Mouse (Mus musculus) embryonic facial prominence, embryonic 15.5 days (tissue): ENCODE data around the gene Fblim1. TPM values are rescaled to one million over a fixed set of nuclear protein-coding genes. Genes with fewer than 3 reads are reported as not detected.

Experiments
- ATAC-seq: fragments of 200-750 bp; cut with Nextera tagmentation; 2 replicates; pipeline ENCODE4 v1.8.0; 2017; ENCODE audit warnings: low read depth, moderate TSS enrichment; ENCODE audit not compliant: insufficient number of reproducible peaks, low FRiP score, low TSS enrichment
- H3K27ac ChIP-seq: fragments of 300-500 bp; sonication (generic); replicated peaks from 2 replicates; pipeline ENCODE4 v1.5.1; 2015; ENCODE audit warnings: mild to moderate bottlenecking, inconsistent platforms
- H3K27me3 ChIP-seq: fragments of 300-500 bp; sonication (generic); 2 replicates; pipeline ENCODE4 v1.6.1; 2015; ENCODE audit warnings: inconsistent platforms
- H3K36me3 ChIP-seq: fragments of 300-500 bp; sonication (generic); 2 replicates; pipeline ENCODE4 v1.6.1; 2015; ENCODE audit warnings: mild to moderate bottlenecking, inconsistent platforms
- H3K4me1 ChIP-seq: fragments of 300-500 bp; sonication (generic); 2 replicates; pipeline ENCODE4 v1.6.1; 2015; ENCODE audit warnings: inconsistent platforms
- H3K4me2 ChIP-seq: fragments of 300-500 bp; sonication (generic); replicated peaks from 2 replicates; pipeline ENCODE4 v1.6.1; 2015; ENCODE audit warnings: mild to moderate bottlenecking, inconsistent platforms
- H3K4me3 ChIP-seq: fragments of 300-500 bp; sonication (generic); replicated peaks from 2 replicates; pipeline ENCODE4 v1.5.1; 2015; ENCODE audit warnings: mild to moderate bottlenecking, inconsistent platforms
- H3K9ac ChIP-seq: fragments of 300-500 bp; sonication (generic); 2 replicates; pipeline ENCODE4 v1.6.1; 2015; ENCODE audit warnings: inconsistent platforms
- H3K9me3 ChIP-seq: fragments of 300-500 bp; sonication (generic); replicated peaks from 2 replicates; pipeline ENCODE4 v1.6.1; 2016; ENCODE audit warnings: inconsistent platforms
- WGBS: fragments of 180-500 bp; shearing (Covaris S2); methylation state at CpG from one replicate; pipeline ENCODE4 v1.1.7; 2015; 5-methylcytosine and 5-hydroxymethylcytosine counted together
- polyA plus RNA-seq: library from polyadenylated mRNA; unstranded; fragments of >200 nt; fragmentation: Nextera tagmentation; extraction: Ambion mirVana; gene quantifications from 2 replicates; pipeline ENCODE4 v1.2.1, GENCODE M21; 2015

The Fblim1 gene
- polyA plus RNA-seq, 1 experiment from 2014 or later = 32.3 TPM

DNA sequence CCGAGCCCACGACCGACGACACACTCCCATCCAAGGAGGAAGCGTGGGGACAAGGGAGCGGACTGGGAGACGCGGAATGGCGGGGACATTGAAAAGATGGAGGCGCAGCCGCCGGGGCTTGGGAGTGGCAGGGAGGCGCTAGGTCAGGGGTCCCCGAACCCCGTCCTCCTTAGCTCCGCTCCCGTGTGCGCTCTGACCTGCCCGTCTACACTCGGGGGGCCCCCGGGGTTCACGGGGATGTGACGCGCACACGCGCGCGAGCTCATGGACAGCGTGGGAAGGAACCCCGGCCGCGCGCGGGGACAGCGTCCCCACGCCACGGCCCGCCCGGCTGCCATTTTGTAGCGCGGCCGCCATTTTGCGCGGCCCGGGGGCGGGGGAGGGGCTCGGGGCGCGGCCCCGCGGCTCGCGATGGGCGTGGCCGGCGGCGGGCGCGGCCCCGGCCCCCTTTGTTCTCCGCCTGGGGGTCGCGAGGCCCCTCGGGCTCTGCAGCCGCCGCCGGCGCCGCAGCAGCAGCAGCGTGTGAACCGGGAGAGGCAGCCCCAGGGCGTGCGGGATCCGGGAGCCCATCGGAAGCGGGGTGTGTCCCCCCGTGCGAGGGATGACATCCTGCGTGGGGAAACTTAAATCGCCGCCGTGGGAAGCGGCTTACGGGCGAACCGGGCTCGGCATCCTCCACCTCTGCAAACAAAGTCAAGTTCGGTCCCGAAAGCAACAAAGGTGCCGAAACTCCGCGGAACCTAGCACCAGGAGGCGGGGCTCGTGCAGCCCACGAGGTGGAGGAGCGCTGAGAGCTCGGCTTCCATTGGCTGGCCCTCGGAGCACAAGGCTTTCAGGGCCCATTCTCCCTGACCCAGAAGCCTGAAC is 59.3 kb downstream of the Fblim1 start:
- Histone ChIP-seq H3K9me3 (no peaks in the 10 kb centered on the region), H3K36me3 (no peaks in the 10 kb centered on the region), H3K9ac (peak overlapping the region; percentile 77), H3K27me3 (no peaks in the 10 kb centered on the region), H3K27ac (peak overlapping the region; percentile 100), H3K4me2 (peak overlapping the region; percentile 84), H3K4me1 (peaks cover 21% of the 10 kb centered on the region), H3K4me3 (peak overlapping the region; percentile 58)
- under 1% methylated on average over 71 of the region's 98 CpGs for WGBS
- ATAC-seq = peak; percentile 84

DNA sequence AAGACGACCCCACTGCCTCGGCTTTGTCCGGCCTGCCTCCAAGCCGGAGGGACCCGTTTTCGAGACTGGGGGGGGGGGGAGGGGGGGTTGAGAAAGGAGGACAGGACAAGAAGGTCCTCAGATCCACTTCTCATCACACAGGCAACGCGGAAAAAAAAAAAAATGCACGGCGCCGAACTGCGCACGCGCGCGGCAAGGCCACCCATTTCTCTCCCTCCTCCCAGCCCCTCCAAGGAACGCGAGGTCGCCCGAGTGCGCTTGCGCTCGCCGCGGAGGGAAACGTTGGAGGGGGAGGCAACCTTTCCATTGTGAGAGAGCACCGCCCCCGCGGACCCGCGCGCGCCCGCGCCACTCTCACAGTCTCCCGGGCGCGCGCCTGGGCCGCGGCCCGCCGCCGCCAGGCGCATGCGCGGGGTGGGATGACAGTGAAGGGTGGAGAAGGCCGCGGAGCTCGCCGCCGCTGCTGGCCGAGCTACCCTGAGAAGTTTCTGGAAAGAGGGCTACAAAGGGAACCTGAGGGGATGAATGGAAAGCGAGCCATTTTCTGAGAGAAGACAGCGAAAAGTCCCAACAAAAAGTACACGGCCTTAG is 60.1 kb downstream of the Fblim1 start:
- H3K9me3 ChIP-seq = no peaks in the 10 kb centered on the region
- peak overlapping the region; percentile 100 for H3K27ac ChIP-seq
- no peaks in the 10 kb centered on the region for H3K36me3 ChIP-seq
- H3K4me1 ChIP-seq = peaks cover 21% of the 10 kb centered on the region
- WGBS = under 1% methylated on average over 54 of the region's 56 CpGs
- peak overlapping the region; percentile 77 for H3K9ac ChIP-seq
- H3K4me3 ChIP-seq = peak overlapping the region; percentile 58
- peak; percentile 89 for ATAC-seq
- H3K4me2 ChIP-seq = peak overlapping the region; percentile 84
- no peaks in the 10 kb centered on the region for H3K27me3 ChIP-seq

DNA sequence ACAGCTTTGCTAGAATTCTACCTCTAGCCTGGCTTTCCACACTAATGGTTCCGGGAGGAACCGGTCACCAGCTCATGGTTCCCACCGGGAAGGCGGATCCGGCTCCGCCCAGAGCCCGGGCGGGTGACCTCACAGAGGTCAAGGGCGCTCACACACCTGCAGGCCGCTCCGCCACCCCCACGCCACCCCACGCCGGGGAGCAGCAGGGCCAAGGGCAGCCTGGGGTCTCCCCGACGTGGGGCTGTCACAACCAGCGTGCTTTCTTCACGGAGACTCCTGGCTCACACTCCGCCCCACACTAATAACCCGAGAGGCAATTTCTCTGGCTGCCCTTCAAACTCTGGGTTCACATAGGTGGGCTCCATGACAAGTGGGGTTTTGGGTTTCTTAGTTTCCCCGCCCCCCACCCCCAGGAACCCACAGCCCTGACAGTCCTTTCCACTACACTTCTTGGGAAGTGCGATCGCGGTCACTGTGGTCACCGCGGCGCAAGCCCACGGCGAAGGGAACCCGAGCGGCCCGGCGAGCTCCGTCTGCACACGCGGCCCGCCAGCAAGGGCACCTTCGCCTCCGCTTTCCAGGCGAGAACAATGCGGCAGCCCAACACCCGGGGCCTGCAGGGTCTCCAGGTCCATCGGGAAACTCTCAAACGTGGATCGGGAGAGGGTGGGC is 60.7 kb downstream of the Fblim1 start:
- Histone ChIP-seq H3K27me3 (no peaks in the 10 kb centered on the region), H3K4me3 (peak overlapping the region; percentile 58), H3K36me3 (no peaks in the 10 kb centered on the region), H3K27ac (peak overlapping the region; percentile 100), H3K4me1 (peaks cover 21% of the 10 kb centered on the region), H3K9me3 (no peaks in the 10 kb centered on the region), H3K9ac (peak overlapping the region; percentile 67), H3K4me2 (peak overlapping the region; percentile 84)
- WGBS = under 1% methylated on average over 45 of the region's 45 CpGs
- peak; percentile 7; the same call in 1 of the 2 replicates for ATAC-seq

DNA sequence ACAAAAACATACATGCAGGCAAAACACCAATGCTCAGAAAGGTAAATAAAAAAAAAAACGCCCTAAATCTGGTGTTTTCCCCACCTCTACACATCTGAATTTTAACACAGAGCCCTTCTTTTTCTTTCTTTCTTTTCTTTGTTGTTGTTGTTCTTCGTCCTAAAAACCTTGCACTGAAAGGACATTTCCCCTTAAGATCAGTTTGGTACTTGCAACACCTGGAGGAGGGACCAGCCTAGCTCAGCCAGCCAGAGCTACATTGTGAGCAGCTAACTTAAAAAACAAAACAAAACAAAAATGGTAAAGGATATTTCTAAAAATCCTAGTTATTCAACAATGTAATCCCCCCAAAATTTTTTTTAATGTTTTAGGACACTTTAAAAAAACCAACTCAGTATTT is 61.4 kb downstream of the Fblim1 start:
- H3K9me3 ChIP-seq = no peaks in the 10 kb centered on the region
- H3K36me3 ChIP-seq = no peaks in the 10 kb centered on the region
- no peak for ATAC-seq
- H3K4me3 ChIP-seq = peak overlapping the region; percentile 58
- H3K9ac ChIP-seq = no peak overlapping the region
- peak overlapping the region; percentile 84 for H3K4me2 ChIP-seq
- 45% methylated on average over 2 of the region's 2 CpGs for WGBS
- no peaks in the 10 kb centered on the region for H3K27me3 ChIP-seq
- peaks cover 21% of the 10 kb centered on the region for H3K4me1 ChIP-seq
- H3K27ac ChIP-seq = peak overlapping the region; percentile 100; the same call in 1 of the 2 replicates

DNA sequence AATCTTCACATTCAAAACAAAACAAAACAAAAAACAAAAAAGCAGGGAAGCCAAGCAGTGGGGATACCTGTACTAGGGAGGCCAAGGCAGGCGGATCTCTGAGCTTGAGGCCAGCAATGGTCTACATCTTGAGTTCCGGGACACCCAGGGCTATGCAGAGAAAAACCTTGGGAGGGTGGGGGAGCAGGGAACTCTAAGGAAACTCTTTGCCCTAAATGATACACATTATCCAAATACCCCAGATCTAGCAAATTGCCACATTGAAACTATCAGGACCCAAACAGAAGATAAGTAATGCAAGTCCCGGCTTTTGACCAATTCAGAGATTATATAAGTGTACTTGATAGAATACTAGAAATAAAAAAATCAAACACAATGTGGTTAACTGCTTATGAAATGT is 62.3 kb downstream of the Fblim1 start:
- no peak overlapping the region for H3K9ac ChIP-seq
- no peak for ATAC-seq
- no peaks in the 10 kb centered on the region for H3K27me3 ChIP-seq
- 82% methylated on average over 3 of the region's 3 CpGs for WGBS
- H3K4me2 ChIP-seq = no peak overlapping the region
- no peak overlapping the region for H3K4me3 ChIP-seq
- no peak overlapping the region for H3K27ac ChIP-seq
- no peaks in the 10 kb centered on the region for H3K9me3 ChIP-seq
- no peaks in the 10 kb centered on the region for H3K36me3 ChIP-seq
- peaks cover 17% of the 10 kb centered on the region for H3K4me1 ChIP-seq

DNA sequence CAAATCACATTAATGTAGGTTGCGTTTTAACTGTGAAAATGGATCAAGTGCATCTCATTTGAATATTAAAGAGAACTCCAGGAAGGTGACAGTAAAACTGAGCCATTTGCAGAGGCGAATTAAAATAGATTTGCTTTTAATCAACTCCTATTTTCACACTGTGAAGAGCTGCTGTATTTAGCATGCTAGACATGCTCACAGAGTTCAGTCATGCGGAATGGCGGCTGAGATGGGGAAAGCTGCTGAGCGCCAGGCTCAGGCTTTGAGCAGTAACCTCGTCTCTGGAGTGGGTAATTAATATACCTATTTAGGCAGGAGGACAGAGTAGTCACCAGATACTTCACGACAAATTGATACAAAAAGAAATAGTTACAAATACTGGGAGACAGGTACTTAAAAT is 64.0 kb downstream of the Fblim1 start:
- WGBS = 45% methylated on average over 7 of the region's 7 CpGs
- H3K9me3 ChIP-seq = no peaks in the 10 kb centered on the region
- no peaks in the 10 kb centered on the region for H3K36me3 ChIP-seq
- H3K4me2 ChIP-seq = no peak overlapping the region
- ATAC-seq = no peak
- H3K9ac ChIP-seq = no peak overlapping the region
- no peak overlapping the region for H3K4me3 ChIP-seq
- H3K4me1 ChIP-seq = peaks cover 7% of the 10 kb centered on the region; the same call in 1 of the 2 replicates
- H3K27ac ChIP-seq = no peak overlapping the region
- H3K27me3 ChIP-seq = no peaks in the 10 kb centered on the region

DNA sequence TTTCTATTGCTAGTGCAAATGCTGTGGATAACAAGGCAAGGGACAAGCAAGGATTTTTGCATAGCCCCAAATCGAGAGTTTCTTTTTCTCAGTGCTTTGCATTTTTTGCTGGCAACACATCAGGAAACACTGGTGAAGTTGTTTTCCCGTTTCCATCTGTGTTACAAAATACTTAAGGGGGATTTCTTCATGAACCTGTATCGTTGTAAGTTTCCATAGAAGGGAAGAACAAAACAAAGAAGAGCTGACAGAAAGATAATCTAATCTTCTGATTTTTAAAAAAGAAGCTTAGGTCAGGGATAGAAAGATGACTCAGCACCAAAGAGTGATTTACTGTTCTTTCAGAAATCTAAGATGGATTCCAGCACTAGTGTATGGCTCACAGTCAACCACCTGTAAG is 65.1 kb downstream of the Fblim1 start:
- peaks cover 14% of the 10 kb centered on the region for H3K4me1 ChIP-seq
- H3K4me2 ChIP-seq = no peak overlapping the region
- no peak overlapping the region for H3K9ac ChIP-seq
- H3K9me3 ChIP-seq = no peaks in the 10 kb centered on the region
- no peak for ATAC-seq
- no peak overlapping the region for H3K4me3 ChIP-seq
- H3K27me3 ChIP-seq = no peaks in the 10 kb centered on the region
- H3K27ac ChIP-seq = no peak overlapping the region
- H3K36me3 ChIP-seq = no peaks in the 10 kb centered on the region
- WGBS = 39% methylated on average over 3 of the region's 3 CpGs

DNA sequence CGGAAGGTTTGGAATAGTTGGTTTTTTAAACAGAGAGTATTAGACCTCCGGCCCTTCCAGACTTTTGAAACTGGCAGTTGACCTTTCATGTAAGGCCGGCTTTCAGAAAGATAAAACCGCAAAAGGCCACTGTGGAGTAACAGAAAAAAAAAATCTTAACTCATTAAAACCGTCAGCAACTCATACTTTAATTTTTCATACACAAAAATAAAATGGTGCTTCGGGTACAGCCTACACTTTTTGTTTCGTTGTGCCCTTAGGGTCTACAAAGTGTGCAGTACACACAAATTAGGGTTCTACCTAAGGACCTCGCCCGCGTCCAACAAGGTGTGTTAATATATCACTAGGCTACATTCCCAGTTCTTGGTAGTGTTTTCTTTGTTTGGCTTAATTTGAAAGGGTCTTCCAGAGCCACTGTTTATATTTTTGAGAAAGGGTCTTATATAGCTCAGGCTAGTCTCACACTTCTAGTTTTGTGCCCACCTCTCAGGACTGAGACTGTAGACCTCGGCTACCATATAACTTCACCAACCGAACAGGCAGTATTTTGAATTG is 66.6 kb downstream of the Fblim1 start:
- Histone ChIP-seq H3K4me1 (peaks cover 22% of the 10 kb centered on the region), H3K9me3 (no peaks in the 10 kb centered on the region), H3K9ac (peak overlapping the region; percentile 18; the same call in 1 of the 2 replicates), H3K4me3 (peak overlapping the region; percentile 86), H3K36me3 (no peaks in the 10 kb centered on the region), H3K27me3 (no peaks in the 10 kb centered on the region), H3K27ac (peak overlapping the region; percentile 97), H3K4me2 (peak overlapping the region; percentile 88)
- ATAC-seq = no peak
- whole genome bisulfite sequencing = 39% methylated on average over 12 of the region's 12 CpGs

DNA sequence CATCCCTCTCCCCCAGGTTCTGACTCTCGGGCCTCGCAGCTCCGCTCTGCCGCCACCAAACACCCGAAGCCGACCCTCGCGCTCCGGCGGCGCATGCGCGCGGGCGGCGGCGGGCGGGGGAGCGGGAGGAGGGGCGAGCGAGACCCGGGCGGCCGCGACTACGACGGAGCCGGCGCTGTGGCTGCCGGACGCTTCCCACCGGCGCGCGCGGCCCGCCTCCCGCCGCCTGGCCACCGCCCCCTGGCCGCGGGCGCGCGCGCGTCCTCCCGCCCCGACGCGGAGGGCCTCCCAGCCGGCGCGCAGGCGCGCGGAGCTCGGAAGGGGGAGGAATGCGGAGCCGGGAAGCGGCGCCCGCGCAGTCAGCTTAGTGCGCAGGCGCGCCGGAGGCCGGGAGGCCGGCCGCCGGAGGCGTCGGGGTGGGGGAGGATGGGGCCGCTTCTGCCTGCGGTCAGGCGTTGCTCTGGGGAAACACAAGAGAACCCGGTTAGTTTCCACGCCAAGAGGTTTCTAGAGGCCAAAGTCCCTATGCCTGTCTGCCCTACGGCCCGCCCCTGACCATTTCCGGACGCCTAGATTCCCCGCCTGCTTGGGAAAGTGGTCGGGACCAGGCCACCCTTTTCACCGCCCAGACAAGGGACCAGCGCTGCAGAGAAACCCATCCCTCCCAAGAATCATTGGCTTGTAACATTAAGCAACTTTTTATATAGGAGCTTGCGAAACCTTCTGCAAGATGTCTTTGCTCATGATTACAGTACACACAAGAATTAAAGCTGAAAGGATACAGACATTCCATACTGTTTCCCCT is 67.3 kb downstream of the Fblim1 start, which contains the start of gene Spen:
Gene Spen, minus strand, starts transcription at position 190 of the 805 bp plus-strand sequence.
- WGBS = under 1% methylated on average over 84 of the region's 88 CpGs
- peaks cover 22% of the 10 kb centered on the region for H3K4me1 ChIP-seq
- H3K9me3 ChIP-seq = no peaks in the 10 kb centered on the region
- H3K27me3 ChIP-seq = no peaks in the 10 kb centered on the region
- peak within 1 kb of the TSS; percentile 97 for H3K27ac ChIP-seq
- H3K36me3 ChIP-seq = no peaks in the 10 kb centered on the region
- peak; percentile 93 for ATAC-seq
- H3K9ac ChIP-seq = peak within 1 kb of the TSS; percentile 95
- H3K4me3 ChIP-seq = peak within 1 kb of the TSS; percentile 86
- H3K4me2 ChIP-seq = peak within 1 kb of the TSS; percentile 88

DNA sequence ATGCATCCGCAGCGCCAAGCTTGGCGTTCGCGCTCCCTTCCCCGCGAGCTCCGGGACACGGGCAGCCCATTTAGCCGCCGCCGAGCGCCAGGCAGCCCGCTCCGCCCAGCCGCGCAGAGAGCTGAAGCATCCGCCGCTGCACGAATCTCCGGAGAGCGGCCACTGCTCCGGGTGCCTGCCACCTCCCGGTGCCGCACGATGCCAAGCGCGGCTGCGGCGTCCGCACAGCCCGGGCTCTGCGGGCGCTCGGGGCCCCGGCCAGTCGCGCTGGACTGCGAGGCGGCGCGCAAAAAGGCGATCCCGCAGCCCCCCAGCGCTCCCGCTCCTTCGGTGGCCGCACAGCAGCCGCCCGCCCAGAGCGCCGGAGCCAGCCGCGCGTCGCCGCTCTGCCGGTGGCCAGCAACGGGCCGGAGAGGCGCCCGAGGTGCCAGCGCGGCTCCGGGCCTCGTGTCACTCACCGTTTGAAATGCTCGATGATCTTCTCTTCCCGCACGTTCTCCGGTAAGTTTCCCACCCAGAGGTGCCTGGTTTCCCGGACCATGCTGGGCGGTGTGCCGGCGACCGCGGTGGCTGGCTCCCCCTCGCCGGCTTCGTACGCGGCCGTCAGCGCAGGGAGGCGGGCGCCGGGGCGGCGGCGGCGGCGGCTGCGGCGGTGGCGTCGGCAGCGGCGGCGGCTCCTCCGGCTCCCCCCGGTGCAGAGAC is 68.0 kb downstream of the Fblim1 start:
- ATAC-seq = no peak
- under 1% methylated on average over 92 of the region's 101 CpGs for WGBS
- H3K36me3 ChIP-seq = no peaks in the 10 kb centered on the region

More for the DNA sequence above, 68.0 kb downstream of the Fblim1 start:
- Histone ChIP-seq H3K9me3 (no peaks in the 10 kb centered on the region), H3K9ac (peak overlapping the region; percentile 95), H3K27ac (peak overlapping the region; percentile 97), H3K27me3 (no peaks in the 10 kb centered on the region), H3K4me3 (peak overlapping the region; percentile 86), H3K4me1 (peaks cover 29% of the 10 kb centered on the region), H3K4me2 (peak overlapping the region; percentile 88)
